Mouse (Mus musculus) midbrain, embryonic 15.5 days (tissue): ENCODE results near the gene Ghsr. TPM values are rescaled to one million over a fixed set of nuclear protein-coding genes. Genes with fewer than 3 reads are reported as not detected.

ENCODE experiments used
- ATAC-seq: fragments of 200-750 bp; cut with Nextera tagmentation; replicated peaks from 2 replicates; pipeline ENCODE4 v1.8.0; 2017; ENCODE audit warnings: moderate TSS enrichment
- H3K27ac ChIP-seq: fragments of 300-500 bp; sonication (generic); 2 replicates; pipeline ENCODE4 v1.5.1; 2015; ENCODE audit warnings: mild to moderate bottlenecking, inconsistent platforms
- H3K27me3 ChIP-seq: fragments of 300-500 bp; sonication (generic); replicated peaks from 2 replicates; pipeline ENCODE4 v1.6.1; 2015; ENCODE audit warnings: inconsistent platforms
- H3K36me3 ChIP-seq: fragments of 300-500 bp; sonication (generic); replicated peaks from 2 replicates; pipeline ENCODE4 v1.6.1; 2015; ENCODE audit warnings: inconsistent platforms
- H3K4me1 ChIP-seq: fragments of 300-500 bp; sonication (generic); 2 replicates; pipeline ENCODE4 v1.6.1; 2015; ENCODE audit warnings: inconsistent platforms
- H3K4me2 ChIP-seq: fragments of 300-500 bp; sonication (generic); 2 replicates; pipeline ENCODE4 v1.6.1; 2015; ENCODE audit warnings: inconsistent platforms, mild to moderate bottlenecking, moderate library complexity
- H3K4me3 ChIP-seq: fragments of 300-500 bp; sonication (generic); 2 replicates; pipeline ENCODE4 v1.5.1; 2015; ENCODE audit warnings: mild to moderate bottlenecking, inconsistent platforms
- H3K9ac ChIP-seq: fragments of 300-500 bp; sonication (generic); 2 replicates; pipeline ENCODE4 v1.6.1; 2015; ENCODE audit warnings: mild to moderate bottlenecking, inconsistent platforms
- H3K9me3 ChIP-seq: fragments of 300-500 bp; sonication (generic); 2 replicates; pipeline ENCODE4 v1.6.1; 2016; ENCODE audit warnings: inconsistent platforms
- WGBS: fragments of 180-500 bp; shearing (Covaris S2); methylation state at CpG from one replicate; pipeline ENCODE4 v1.1.7; 2015; ENCODE audit warnings: mixed read lengths; 5-methylcytosine and 5-hydroxymethylcytosine counted together
- polyA plus RNA-seq: library from polyadenylated mRNA; unstranded; fragments of >200 nt; fragmentation: Nextera tagmentation; extraction: Ambion mirVana; gene quantifications from 2 replicates; pipeline ENCODE4 v1.2.1, GENCODE M21; 2015

The Ghsr gene
- polyA plus RNA-seq, result 0.47 and 0.63 TPM in 2 replicates

DNA sequence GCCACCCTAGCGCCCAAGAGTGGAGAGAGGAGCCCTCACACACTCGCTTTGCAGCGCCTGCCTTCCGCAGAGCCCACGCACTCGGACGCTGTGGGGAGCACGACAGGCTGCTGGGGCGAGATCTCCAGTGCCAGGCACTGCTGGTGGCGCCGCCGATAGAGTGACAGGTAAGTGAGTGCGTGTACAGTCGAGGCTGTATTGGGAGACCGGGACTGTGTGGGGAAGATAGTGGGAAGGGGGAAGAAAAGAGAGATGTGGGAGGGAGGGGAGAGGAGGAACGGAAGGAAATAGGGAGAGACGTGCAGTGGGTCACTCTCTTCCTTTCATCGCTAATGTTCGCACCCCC lies at the start of gene Ghsr:
Gene Ghsr (plus strand): TSS at position 76 of the 346 bp plus-strand sequence.
- no peaks in the 10 kb centered on the region for H3K9me3 ChIP-seq
- peaks cover 23% of the 10 kb centered on the region for H3K4me1 ChIP-seq
- no peaks in the 10 kb centered on the region for H3K36me3 ChIP-seq
- WGBS, result 2% methylated on average over 19 of the region's 19 CpGs
- no peak within 1 kb of the TSS for H3K27ac ChIP-seq
- ATAC-seq, result peak; percentile 79
- peak within 1 kb of the TSS; percentile 99 for H3K4me2 ChIP-seq
- H3K9ac ChIP-seq, result peak within 1 kb of the TSS; percentile 31
- peaks cover 35% of the 10 kb centered on the region for H3K27me3 ChIP-seq
- peak within 1 kb of the TSS; percentile 48 for H3K4me3 ChIP-seq

DNA sequence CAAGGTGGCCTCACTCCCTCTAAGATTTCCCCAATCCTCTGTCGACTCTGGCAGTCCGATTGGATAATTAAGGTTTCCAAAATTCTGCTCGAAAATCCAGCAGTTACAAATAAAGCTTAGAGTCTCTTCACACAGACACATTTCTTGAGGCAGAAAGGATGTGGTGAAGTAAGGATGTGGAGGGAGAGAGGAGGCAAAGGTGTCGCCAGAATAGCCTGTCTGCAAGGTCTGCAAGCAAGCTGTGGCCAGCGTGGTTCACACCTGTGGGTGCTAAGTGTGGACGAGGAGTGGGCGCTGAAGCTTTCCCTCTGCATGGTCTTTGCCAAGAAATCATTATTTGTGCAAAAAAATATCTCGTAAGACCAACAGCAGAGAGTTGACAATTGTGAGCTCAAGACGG lies 48.6 kb upstream of the Ghsr start:
- Histone ChIP-seq H3K27me3 (no peaks in the 10 kb centered on the region), H3K4me1 (no peaks in the 10 kb centered on the region), H3K36me3 (no peaks in the 10 kb centered on the region), H3K4me3 (no peak overlapping the region), H3K4me2 (no peak overlapping the region), H3K9ac (no peak overlapping the region), H3K27ac (no peak overlapping the region), H3K9me3 (no peaks in the 10 kb centered on the region)
- no peak for ATAC-seq
- WGBS, result 90% methylated on average over 9 of the region's 9 CpGs

DNA sequence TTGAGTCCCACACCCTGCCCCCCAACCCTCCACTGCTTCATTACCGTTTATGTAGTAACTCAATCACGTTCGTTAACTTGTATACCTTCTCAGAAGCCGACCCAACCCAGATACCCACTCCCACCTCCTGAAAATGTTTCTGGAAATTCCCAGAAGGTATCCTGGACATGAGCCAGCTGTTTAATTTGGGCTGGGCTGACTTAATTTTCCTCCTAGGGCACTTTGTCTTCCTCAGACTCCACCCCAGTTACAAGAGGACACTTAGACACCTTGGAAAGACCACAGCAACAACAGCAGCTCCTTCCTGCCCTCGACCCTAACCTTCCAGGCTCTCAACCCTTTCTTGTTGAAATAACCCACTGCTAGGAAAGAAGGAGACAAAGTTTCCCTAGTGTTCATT lies 47.6 kb upstream of the Ghsr start:
- Histone ChIP-seq H3K4me3 (no peak overlapping the region), H3K27me3 (no peaks in the 10 kb centered on the region), H3K9ac (no peak overlapping the region), H3K4me1 (no peaks in the 10 kb centered on the region), H3K4me2 (no peak overlapping the region), H3K27ac (no peak overlapping the region), H3K36me3 (no peaks in the 10 kb centered on the region), H3K9me3 (no peaks in the 10 kb centered on the region)
- ATAC-seq, result no peak
- WGBS, result 84% methylated on average over 5 of the region's 5 CpGs

DNA sequence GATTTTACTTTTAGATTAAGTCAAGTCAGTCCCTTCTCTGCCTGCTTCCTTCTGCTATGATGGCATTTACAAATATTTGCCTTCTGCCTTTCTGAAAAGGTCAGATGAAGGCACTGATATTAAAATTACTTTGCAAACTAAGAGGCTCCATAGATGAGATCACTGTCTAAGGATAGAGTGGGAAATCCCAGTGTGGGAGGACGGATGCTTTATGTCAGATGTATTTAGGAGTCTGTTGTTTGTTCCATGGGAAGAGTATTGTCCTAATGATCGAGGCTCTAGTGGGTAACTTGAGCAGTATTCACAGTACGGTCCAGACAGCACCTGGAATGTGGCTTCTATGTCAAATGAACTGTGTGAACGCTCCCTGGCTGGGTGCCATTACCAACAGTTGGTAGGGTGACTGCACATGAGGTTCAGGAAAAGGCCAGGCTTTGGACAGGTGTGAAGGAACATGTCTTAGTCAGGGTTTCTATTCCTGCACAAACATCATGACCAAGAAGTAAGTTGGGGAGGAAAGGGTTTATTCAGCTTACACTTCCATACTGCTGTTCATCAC lies 44.4 kb upstream of the Ghsr start:
- Histone ChIP-seq H3K9me3 (no peaks in the 10 kb centered on the region), H3K4me1 (no peaks in the 10 kb centered on the region), H3K4me3 (no peak overlapping the region), H3K36me3 (no peaks in the 10 kb centered on the region), H3K27ac (no peak overlapping the region), H3K27me3 (no peaks in the 10 kb centered on the region), H3K4me2 (no peak overlapping the region), H3K9ac (no peak overlapping the region)
- ATAC-seq, result no peak
- 76% methylated on average over 4 of the region's 4 CpGs for WGBS

DNA sequence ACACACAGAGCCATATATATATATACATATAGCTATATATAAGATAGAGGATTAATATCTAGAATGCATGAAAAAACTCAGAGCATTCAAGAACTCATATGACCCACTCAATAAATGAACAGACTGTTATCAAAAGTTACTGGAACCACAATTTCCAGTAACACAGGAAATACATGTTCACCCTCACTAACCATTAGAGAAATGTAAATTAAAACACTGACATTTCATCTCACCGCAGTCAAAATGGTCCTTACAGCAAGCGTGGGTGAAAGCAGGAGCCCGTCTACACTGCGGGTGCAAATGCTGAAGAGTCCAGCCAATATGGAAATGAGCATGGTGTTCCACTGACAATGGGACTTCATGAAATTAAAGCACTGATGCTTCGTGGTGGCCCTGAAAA lies 40.4 kb upstream of the Ghsr start:
- H3K9me3 ChIP-seq, result no peaks in the 10 kb centered on the region
- no peaks in the 10 kb centered on the region for H3K36me3 ChIP-seq
- ATAC-seq, result no peak
- no peak overlapping the region for H3K4me3 ChIP-seq
- H3K27ac ChIP-seq, result no peak overlapping the region
- 87% methylated on average over 5 of the region's 5 CpGs for WGBS
- no peak overlapping the region for H3K4me2 ChIP-seq
- H3K27me3 ChIP-seq, result no peaks in the 10 kb centered on the region
- H3K4me1 ChIP-seq, result no peaks in the 10 kb centered on the region
- no peak overlapping the region for H3K9ac ChIP-seq

DNA sequence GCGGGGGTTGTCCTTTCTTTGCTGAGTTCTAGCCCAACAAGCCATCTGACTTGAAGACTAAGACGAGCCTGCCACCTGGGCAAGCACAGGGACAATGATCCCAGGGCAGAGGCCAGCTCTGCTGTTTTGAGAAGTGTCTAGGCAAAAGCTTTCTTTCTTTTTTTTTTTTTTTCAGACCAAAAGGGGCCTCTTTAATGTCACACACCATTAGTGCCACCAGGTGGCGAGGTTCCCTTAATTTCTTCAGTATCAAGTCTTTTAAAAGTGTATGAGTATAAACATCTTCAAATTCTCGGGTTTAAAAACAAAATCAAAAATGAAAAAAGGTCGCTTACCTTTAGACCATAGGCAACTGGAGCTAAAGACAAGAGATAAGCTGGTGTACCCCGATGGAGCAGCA lies 32.7 kb upstream of the Ghsr start:
- Histone ChIP-seq H3K9ac (no peak overlapping the region), H3K36me3 (no peaks in the 10 kb centered on the region), H3K9me3 (no peaks in the 10 kb centered on the region), H3K4me2 (no peak overlapping the region), H3K27me3 (no peaks in the 10 kb centered on the region), H3K4me3 (no peak overlapping the region), H3K4me1 (no peaks in the 10 kb centered on the region), H3K27ac (no peak overlapping the region)
- WGBS, result 31% methylated on average over 6 of the region's 6 CpGs
- no peak for ATAC-seq

DNA sequence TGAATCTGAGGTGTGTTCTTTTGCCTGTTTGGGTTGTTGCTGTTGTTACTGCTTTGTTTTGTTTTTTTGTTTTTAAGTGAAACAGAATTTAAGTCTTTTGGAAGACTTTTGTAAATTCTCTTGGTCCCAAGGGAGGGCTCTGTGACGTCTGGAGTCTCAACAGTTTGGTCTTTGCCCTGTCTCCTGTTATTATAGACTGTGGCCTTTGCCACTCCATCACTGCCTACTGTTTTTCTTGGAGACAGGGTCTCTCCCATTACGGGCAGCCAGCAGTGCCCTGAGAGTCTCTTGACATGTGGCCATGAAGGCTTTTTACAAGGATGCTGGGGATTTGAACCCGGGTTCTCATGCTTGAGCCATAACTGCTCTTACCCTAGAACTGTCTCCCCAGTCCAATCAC lies 32.3 kb upstream of the Ghsr start:
- Histone ChIP-seq H3K4me3 (no peak overlapping the region), H3K9me3 (no peaks in the 10 kb centered on the region), H3K9ac (no peak overlapping the region), H3K4me1 (no peaks in the 10 kb centered on the region), H3K27me3 (no peaks in the 10 kb centered on the region), H3K4me2 (no peak overlapping the region), H3K27ac (no peak overlapping the region), H3K36me3 (no peaks in the 10 kb centered on the region)
- WGBS, result 85% methylated on average over 3 of the region's 3 CpGs
- no peak for ATAC-seq

DNA sequence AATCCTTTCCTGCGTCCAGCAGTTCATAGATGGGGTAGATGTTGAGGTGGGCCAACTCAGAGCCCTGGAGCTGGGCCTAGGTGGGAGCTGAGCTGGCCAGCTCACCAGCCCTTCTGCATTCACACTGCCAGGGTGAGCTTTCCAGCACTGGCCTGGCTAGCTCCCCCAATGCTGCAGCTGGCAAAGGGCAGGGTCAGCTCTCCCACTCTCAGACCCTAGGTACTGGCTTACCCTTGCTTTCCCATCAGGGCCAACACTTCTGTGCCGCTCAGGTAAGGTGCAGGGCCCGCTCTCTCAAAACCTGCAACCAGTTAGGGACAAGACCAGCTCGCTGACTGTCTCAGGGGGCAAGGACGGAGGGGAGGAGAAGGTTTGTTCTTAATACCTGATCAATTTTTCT lies 30.4 kb upstream of the Ghsr start:
- Histone ChIP-seq H3K4me1 (no peaks in the 10 kb centered on the region), H3K9me3 (no peaks in the 10 kb centered on the region), H3K36me3 (no peaks in the 10 kb centered on the region), H3K27ac (no peak overlapping the region), H3K27me3 (no peaks in the 10 kb centered on the region), H3K9ac (no peak overlapping the region), H3K4me3 (no peak overlapping the region), H3K4me2 (no peak overlapping the region)
- 90% methylated on average over 5 of the region's 5 CpGs for WGBS
- ATAC-seq, result no peak

DNA sequence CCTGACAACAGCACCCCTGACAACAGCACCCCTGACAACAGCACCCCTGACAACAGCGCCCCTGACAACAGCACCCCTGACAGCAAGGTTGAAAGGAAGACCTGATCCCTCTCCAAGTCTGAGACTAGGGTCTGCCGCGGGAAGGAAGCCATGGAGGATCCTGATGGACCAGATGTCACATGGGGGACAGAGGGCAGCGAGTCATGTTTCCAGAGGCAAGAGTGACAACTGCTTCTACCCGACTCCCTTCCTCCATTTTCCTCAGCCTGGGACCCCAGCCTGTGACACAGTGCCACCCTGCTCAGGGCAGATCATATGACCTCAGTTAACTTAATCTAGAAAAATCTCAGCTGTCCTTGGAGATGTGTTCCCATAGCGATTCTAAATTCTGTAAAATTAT lies 28.7 kb upstream of the Ghsr start:
- Histone ChIP-seq H3K27me3 (no peaks in the 10 kb centered on the region), H3K9ac (no peak overlapping the region), H3K4me1 (no peaks in the 10 kb centered on the region), H3K4me3 (no peak overlapping the region), H3K9me3 (no peaks in the 10 kb centered on the region), H3K4me2 (no peak overlapping the region), H3K36me3 (no peaks in the 10 kb centered on the region), H3K27ac (no peak overlapping the region)
- 58% methylated on average over 6 of the region's 6 CpGs for WGBS
- no peak for ATAC-seq

DNA sequence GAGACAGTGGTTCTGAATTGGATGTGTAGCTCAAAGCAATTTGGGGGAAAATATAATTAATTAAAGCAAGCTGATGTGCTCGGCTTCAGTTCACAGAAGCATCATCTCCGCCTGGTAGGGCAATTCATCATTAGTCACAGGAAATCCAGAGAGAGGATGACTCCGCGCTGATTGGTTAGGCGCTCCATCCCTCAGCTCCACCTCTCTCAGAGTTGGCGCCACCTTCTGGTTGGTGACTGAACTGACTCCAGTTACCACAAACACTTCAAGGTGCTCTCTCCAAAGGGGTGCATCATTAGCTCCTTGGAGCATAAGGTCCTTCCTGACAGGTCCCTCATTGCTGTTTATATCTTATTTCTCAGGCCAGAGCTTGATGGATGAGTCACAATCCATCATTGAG lies 25.6 kb upstream of the Ghsr start:
- Histone ChIP-seq H3K9me3 (no peaks in the 10 kb centered on the region), H3K4me2 (no peak overlapping the region), H3K9ac (no peak overlapping the region), H3K27me3 (no peaks in the 10 kb centered on the region), H3K4me1 (no peaks in the 10 kb centered on the region), H3K27ac (no peak overlapping the region), H3K36me3 (no peaks in the 10 kb centered on the region), H3K4me3 (no peak overlapping the region)
- WGBS, result 63% methylated on average over 6 of the region's 6 CpGs
- ATAC-seq, result no peak

DNA sequence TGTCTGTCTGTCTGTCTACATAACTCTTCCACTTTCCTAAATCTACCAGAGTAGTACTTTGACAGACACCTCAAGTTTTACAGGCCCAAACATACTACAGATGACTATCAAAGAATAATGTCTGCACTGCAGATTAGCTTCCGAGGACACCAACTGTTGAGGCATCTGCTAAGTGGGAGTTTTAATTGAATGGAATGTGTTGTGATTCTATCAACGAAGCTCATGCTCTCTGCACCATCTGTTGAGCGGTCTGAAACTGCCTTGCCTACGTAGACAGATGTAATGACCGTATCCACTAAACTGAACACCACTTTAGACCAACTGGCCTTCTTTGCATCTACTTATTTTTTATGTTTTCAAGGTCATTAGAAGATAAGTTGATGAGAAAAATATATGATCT lies 22.7 kb upstream of the Ghsr start:
- WGBS, result 70% methylated on average over 5 of the region's 5 CpGs
- H3K9me3 ChIP-seq, result no peaks in the 10 kb centered on the region
- H3K36me3 ChIP-seq, result no peaks in the 10 kb centered on the region
- H3K27ac ChIP-seq, result no peak overlapping the region
- no peak overlapping the region for H3K9ac ChIP-seq
- H3K4me3 ChIP-seq, result no peak overlapping the region
- H3K4me2 ChIP-seq, result no peak overlapping the region
- no peaks in the 10 kb centered on the region for H3K27me3 ChIP-seq
- no peaks in the 10 kb centered on the region for H3K4me1 ChIP-seq
- no peak for ATAC-seq

DNA sequence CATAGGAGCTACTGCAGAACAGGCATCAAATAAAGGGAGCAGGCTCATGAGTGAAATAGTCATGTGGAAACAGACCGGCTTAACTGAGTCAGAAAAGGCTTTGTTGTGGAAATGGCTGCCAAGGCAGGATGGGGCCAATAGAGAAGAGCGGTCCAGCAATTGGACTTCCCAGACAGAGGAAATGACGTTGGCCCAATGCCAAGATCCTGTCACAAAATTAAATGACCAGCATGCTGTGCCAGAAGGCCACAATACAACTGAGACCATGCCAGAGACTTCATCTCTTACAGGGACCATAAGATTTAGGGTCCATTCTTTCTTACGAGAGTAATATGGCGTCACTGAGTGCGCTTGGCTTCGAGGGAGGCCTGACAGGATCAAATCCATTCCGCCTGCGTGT lies 20.0 kb upstream of the Ghsr start:
- no peaks in the 10 kb centered on the region for H3K9me3 ChIP-seq
- 48% methylated on average over 9 of the region's 9 CpGs for WGBS
- no peak overlapping the region for H3K4me2 ChIP-seq
- H3K27me3 ChIP-seq, result no peaks in the 10 kb centered on the region
- H3K4me1 ChIP-seq, result no peaks in the 10 kb centered on the region
- no peak overlapping the region for H3K27ac ChIP-seq
- no peak overlapping the region for H3K4me3 ChIP-seq
- H3K36me3 ChIP-seq, result no peaks in the 10 kb centered on the region
- 0 out of 2 replicates have a peak, but pooled peaks have one; percentile 42 for ATAC-seq
- no peak overlapping the region for H3K9ac ChIP-seq

DNA sequence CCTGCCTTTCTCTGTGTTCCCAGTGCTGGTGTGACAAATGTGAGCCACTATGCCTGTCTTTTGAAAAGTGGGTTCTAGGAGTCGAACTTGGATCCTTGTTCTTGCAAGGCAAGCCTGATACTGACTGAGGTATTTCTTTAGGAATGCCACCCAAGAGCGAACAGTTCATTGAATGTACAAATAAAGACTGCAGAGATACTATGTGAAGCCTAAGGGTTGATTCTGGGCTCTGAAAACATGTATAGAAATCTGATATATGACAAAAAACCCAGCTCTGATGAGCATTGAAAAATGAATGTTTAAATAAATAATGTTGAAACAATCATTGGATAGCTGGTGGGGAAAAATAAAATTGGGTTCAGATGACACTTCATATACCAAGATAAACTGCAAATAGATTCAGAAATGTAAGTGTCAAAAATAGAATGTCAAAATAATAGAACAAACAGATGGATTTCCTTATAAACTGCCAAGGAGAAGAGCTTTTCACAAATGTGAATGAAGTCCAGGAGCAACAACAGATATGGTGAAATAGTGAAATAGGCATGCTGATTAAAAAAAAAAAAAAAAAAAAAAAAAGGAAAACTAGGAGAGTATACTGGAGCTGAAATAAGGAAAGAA lies 11.9 kb upstream of the Ghsr start:
- WGBS, result 90% methylated on average over 2 of the region's 2 CpGs

More for the DNA sequence above, 11.9 kb upstream of the Ghsr start:
- ATAC-seq, result no peak
- no peaks in the 10 kb centered on the region for H3K27me3 ChIP-seq
- H3K4me1 ChIP-seq, result no peaks in the 10 kb centered on the region
- no peak overlapping the region for H3K9ac ChIP-seq
- no peaks in the 10 kb centered on the region for H3K36me3 ChIP-seq
- no peaks in the 10 kb centered on the region for H3K9me3 ChIP-seq
- no peak overlapping the region for H3K4me3 ChIP-seq
- H3K4me2 ChIP-seq, result no peak overlapping the region
- H3K27ac ChIP-seq, result no peak overlapping the region
